Mouse (Mus musculus): ENCODE data around the gene Acaa1b. TPM values are rescaled to one million over a fixed set of nuclear protein-coding genes. Genes with fewer than 3 reads are reported as not detected.

The Acaa1b gene
- total RNA-seq, 4 experiments from 2014 or later: 0.72 to 1.3 (median 0.81) TPM

GRCm38 (mm10) chr9:119144696-119145095 lies 12.2 kb downstream of the Acaa1b start:
- no peak for DNase-seq (ENCODE audit: low spot score in 2 of 2)

GRCm38 (mm10) chr9:119143372-119143771 lies 13.5 kb downstream of the Acaa1b start:
- DNase-seq (ENCODE audit: low spot score in 2 of 2): no peak

GRCm38 (mm10) chr9:119142066-119142465 lies 14.8 kb downstream of the Acaa1b start:
- DNase-seq (ENCODE audit: low spot score in 2 of 2): no peak

DNA sequence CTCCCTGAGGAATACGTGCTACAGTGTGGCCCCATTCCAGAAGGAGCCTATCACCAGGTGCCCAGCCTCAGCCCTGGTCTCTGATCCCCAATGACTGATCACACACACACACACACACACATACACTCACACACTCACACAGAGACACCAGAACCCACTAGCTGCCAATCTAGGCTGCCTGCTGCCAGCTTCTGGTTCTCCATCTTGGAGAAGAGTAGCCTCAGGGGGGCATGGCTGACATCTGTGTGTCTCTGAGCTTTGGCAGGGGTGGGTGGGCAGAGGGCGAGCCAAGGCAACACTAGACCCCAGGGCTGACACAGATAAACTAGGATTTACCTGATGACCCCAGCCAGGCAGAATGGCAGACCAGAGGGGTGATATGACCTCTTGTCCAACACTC lies 18.1 kb downstream of the Acaa1b start:
- no peak for DNase-seq (ENCODE audit: low spot score in 2 of 2)

- DNase-seq (ENCODE audit: low spot score in 2 of 2): no peak
These were observed 26.2 kb downstream of the Acaa1b start for GRCm38 (mm10) chr9:119130692-119131091.

- DNase-seq (ENCODE audit: low spot score in 2 of 2): no peak
These were observed 28.3 kb downstream of the Acaa1b start for GRCm38 (mm10) chr9:119128436-119129181.

GRCm38 (mm10) chr9:119122596-119123369 lies 34.1 kb downstream of the Acaa1b start:
- DNase-seq (ENCODE audit: low spot score in 2 of 2): no peak

- no peak for DNase-seq (ENCODE audit: low spot score in 2 of 2)
These were observed 36.7 kb downstream of the Acaa1b start for GRCm38 (mm10) chr9:119120168-119120560.

DNA sequence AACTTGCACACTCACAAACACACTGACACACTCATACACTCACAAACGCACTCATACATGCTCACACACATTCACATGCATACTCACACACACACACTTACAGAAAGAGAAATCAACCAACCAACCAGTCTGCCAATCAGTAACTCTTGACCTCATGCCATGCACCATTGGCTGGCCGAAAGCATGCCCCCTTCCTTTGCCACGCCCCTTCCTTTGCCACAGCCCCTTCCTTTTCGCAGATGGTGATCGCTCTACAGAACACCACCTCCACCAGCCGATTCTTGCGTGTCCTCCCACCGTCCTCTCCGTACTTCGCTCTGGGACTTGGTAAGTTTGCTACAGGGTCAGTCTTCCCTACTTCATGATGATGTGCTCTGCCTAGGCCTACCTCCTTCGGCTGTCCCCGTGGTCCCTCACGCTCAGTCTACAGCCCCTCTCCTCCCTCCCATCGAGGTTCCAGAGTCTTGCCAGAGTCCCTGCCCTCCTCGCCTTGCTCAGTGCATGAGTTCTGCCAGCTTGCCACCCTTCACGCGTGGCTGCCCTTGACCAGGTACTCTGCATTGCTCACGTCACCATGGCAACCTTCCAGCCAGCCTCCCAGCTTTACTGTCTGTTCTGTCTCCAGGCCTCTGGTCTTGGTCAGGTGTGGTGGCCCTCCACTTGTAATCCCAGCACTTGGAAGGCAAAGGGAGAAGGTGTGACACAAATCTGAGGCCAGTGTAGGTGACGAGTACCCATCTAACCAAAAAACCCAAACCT lies 37.3 kb downstream of the Acaa1b start:
- no peak for DNase-seq (ENCODE audit: low spot score in 2 of 2)

DNA sequence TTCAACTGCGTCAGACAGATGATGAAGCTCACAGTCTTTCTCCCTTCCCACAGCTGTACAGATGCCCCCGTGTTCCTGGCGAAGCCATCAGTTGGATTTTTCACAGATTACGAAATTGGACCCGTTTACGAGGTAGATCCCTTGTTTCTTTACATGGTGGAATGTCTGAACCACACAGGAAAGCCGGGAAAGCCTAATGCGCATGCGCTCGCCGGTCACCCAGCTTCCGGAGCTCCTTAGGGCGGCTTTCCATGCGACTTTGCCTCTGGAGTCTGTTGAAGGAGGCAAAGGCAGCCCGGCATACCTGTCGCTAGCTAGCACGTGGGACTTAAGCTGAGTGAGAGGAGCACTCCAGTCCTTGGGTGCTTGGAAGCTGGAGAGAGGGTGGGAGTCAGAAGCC lies 42.0 kb downstream of the Acaa1b start:
- no peak for DNase-seq (ENCODE audit: low spot score in 2 of 2)

GRCm38 (mm10) chr9:119110640-119111039 lies 46.3 kb downstream of the Acaa1b start:
- peak in 1 of 2 experiments; percentile 69 for DNase-seq (ENCODE audit: low spot score in 2 of 2)

- DNase-seq (ENCODE audit: low spot score in 2 of 2): no peak
These were observed 47.1 kb downstream of the Acaa1b start for GRCm38 (mm10) chr9:119109685-119110353.

DNA sequence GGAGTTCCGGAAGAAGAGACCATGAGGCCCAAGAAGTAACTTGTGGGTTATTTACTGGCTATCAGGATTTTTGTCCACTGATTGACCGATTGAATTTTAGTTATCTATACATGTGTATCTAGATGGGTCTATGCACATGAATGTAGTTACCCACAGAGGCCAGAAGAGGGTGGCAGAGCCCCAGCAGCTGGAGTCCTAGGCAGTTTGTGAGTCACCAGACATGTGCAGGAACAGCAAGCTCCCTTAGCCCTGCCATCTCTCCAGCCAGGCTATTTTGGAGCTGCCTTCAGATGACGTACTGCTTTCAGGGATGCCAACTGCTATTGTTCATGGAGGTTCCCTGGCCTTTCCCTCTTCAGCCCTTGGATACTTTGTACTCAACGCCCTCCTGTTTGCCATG lies 49.3 kb downstream of the Acaa1b start:
- DNase-seq (ENCODE audit: low spot score in 2 of 2): peak; percentile 26 to 30

DNA sequence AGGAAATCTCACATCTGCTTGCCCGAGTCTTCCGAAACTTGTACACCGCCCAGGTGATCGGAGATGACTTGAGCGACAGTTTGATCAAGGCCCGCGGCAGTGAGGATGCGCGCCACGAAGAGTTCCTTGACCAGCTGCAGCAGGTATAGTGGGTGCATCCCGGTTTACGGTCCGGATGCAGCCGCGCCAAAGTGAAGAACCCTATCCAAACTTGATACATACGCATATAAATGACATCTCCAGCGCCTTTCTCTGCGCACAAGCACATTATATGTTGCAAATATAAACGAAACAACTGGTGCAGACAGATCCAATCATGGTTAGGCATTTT lies 54.1 kb downstream of the Acaa1b start:
- no peak for DNase-seq (ENCODE audit: low spot score in 2 of 2)

GRCm38 (mm10) chr9:119101992-119102782 lies 54.7 kb downstream of the Acaa1b start, which contains the start of gene Dlec1:
TSS of gene Dlec1 (plus strand) at chr9:119102478.
- peak in 1 of 2 experiments; percentile 38 for DNase-seq (ENCODE audit: low spot score in 2 of 2)

- no peak for DNase-seq (ENCODE audit: low spot score in 2 of 2)
These were observed 56.6 kb downstream of the Acaa1b start for GRCm38 (mm10) chr9:119100177-119100898.

Measured in gastrocnemius, adult 8-10 months (tissue).